Mouse (Mus musculus): Measurements from ENCODE around the gene Abhd14b. TPM values are rescaled to one million over a fixed set of nuclear protein-coding genes. Genes with fewer than 3 reads are reported as not detected.
A peak's percentile ranks its signal among the peaks of the same experiment; 100 is the strongest.

Abhd14b gene
- polyA plus RNA-seq, 2 experiments: 44.6 to 54.5 TPM

DNA sequence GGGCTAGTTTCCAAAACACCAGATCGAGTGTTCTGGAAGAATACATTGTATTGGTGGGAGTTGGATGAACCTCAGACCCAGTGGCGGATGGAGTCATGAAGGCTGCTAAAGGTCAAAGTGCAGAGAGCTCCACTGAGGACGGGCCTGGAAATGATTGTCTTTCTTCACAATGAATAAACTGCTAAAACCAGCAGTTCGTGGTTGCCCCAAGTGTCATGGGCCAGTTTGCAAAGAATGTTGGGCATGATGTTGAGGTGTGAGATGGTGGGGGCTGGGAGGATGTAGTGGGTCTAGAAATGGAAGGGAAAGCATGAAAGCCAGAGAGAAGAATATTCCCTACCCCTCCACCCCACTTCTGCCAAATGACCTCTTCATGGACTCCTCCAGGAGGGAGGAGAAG lies 2.4 kb upstream of the Abhd14b start:
- Histone ChIP-seq H3K9ac (ENCODE audit: low read depth, low read length, severe bottlenecking) (no peak overlapping the region), H3K27me3 (ENCODE audit: control insufficient read depth, insufficient read depth, low read length) (no peaks in the 10 kb centered on the region), H3K9me3 (ENCODE audit: control insufficient read depth, low read length) (no peaks in the 10 kb centered on the region), H3K4me2 (replicated peaks; ENCODE audit: low read depth, low read length, severe bottlenecking) (no peak overlapping the region), H3K4me1 (ENCODE audit: control insufficient read depth, insufficient read depth, low read length) (peaks cover 16% of the 10 kb centered on the region), H3K4me3 (replicated peaks; ENCODE audit: low read length) (no peak overlapping the region), H3K27ac (replicated peaks; ENCODE audit: low read depth, low read length) (no peak overlapping the region), H3K36me3 (ENCODE audit: control insufficient read depth, insufficient read depth, low read length) (peaks cover 5% of the 10 kb centered on the region; the same call in 1 of the 2 replicates)
- no peak for ATAC-seq (ENCODE audit: low FRiP score, low read depth)
- 78% methylated on average over 4 of the region's 4 CpGs for WGBS
- no peak for TF ChIP-seq POLR2A (IDR thresholded peaks at IDR 0.05; ENCODE audit: borderline replicate concordance, extremely low read depth, insufficient read depth, insufficient read length)
- no peak for DNase-seq (ENCODE audit: low spot score)

DNA sequence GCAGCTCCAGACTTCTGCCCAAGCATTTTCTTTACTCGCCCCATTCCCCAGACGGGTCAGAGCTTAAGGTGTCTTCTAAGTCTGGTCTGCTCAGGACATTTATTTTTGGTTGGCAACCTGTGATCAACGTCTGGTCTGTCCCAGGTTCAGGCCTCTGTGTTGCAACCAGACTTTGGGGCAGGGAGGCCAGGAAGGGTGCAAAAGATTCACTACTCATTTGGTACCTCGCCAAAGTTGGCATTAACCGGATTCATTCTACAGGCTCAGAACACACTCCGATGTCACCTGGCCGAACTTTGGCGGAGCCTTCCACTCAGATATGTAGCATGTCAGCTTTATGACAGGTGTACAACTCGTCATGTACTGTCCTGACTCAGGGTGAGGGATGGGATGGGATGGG lies 692 bp downstream of the Abhd14b start:
- Histone ChIP-seq H3K9ac (ENCODE audit: low read depth, low read length, severe bottlenecking) (peak overlapping the region; percentile 68), H3K4me2 (replicated peaks; ENCODE audit: low read depth, low read length, severe bottlenecking) (peak overlapping the region; percentile 86), H3K4me3 (replicated peaks; ENCODE audit: low read length) (peak overlapping the region; percentile 61), H3K27me3 (ENCODE audit: control insufficient read depth, insufficient read depth, low read length) (no peaks in the 10 kb centered on the region), H3K4me1 (ENCODE audit: control insufficient read depth, insufficient read depth, low read length) (peaks cover 39% of the 10 kb centered on the region), H3K27ac (replicated peaks; ENCODE audit: low read depth, low read length) (peak overlapping the region; percentile 69), H3K36me3 (ENCODE audit: control insufficient read depth, insufficient read depth, low read length) (no peaks in the 10 kb centered on the region), H3K9me3 (ENCODE audit: control insufficient read depth, low read length) (no peaks in the 10 kb centered on the region)
- 34% methylated on average over 9 of the region's 9 CpGs for whole genome bisulfite sequencing
- ATAC-seq (ENCODE audit: low FRiP score, low read depth): no peak
- TF ChIP-seq POLR2A (IDR thresholded peaks at IDR 0.05; ENCODE audit: borderline replicate concordance, extremely low read depth, insufficient read depth, insufficient read length): no peak
- no peak for DNase-seq (ENCODE audit: low spot score)

DNA sequence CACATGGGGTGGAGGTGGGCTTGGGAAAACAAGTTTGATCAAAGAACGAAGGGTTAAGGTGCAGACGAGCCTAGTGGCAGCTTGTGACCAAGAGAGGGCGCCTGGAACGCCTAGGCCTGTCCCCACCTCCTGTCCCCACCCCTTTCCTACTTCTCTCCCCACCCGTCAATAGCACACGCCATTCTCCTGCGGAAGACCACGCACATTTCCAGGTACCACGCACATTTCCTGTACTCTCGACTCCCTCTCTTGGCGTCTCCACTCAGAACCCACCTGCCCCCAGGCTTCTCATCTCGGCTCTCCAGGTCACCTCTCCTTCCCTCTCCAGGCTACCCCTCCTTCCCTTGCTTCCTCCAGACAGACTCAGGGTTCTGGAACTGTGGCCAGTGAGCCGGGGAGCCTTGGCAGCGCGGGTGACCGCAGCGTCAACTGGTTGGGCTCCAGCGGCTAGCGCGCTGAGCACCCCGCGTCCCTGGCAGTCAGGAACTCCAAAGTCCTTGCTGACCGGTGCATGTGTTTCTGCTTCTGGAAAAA lies 1.3 kb downstream of the Abhd14b start:
- Histone ChIP-seq H3K4me3 (replicated peaks; ENCODE audit: low read length) (peak overlapping the region; percentile 61), H3K36me3 (ENCODE audit: control insufficient read depth, insufficient read depth, low read length) (no peaks in the 10 kb centered on the region), H3K4me2 (replicated peaks; ENCODE audit: low read depth, low read length, severe bottlenecking) (peak overlapping the region; percentile 86), H3K27me3 (ENCODE audit: control insufficient read depth, insufficient read depth, low read length) (no peaks in the 10 kb centered on the region), H3K9me3 (ENCODE audit: control insufficient read depth, low read length) (no peaks in the 10 kb centered on the region), H3K4me1 (ENCODE audit: control insufficient read depth, insufficient read depth, low read length) (peaks cover 42% of the 10 kb centered on the region), H3K9ac (ENCODE audit: low read depth, low read length, severe bottlenecking) (peak overlapping the region; percentile 54), H3K27ac (replicated peaks; ENCODE audit: low read depth, low read length) (peak overlapping the region; percentile 69)
- peak; percentile 66 for ATAC-seq (ENCODE audit: low FRiP score, low read depth)
- WGBS: under 1% methylated on average over 23 of the region's 23 CpGs
- TF ChIP-seq POLR2A (IDR thresholded peaks at IDR 0.05; ENCODE audit: borderline replicate concordance, extremely low read depth, insufficient read depth, insufficient read length): no peak
- peak; percentile 87 for DNase-seq (ENCODE audit: low spot score)

DNA sequence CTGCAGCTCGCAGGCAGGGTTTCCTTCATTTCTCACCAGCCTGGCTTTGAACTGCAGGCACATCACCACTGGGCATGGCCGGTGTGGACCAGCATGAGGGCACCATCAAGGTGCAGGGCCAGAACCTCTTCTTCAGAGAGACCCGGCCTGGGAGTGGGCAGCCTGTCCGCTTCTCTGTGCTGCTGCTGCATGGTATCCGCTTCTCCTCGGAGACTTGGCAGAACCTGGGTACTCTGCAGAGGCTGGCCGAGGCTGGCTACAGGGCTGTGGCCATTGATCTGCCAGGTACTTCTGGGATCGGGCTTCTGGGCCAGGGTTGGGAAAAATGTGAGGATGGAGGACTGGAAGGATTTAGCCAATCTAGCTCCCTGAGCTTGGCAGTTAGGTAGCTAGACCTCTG lies 2.7 kb downstream of the Abhd14b start:
- H3K4me3 ChIP-seq (replicated peaks; ENCODE audit: low read length): no peak overlapping the region
- H3K9ac ChIP-seq (ENCODE audit: low read depth, low read length, severe bottlenecking): peak overlapping the region; percentile 25; the same call in 1 of the 2 replicates
- no peaks in the 10 kb centered on the region for H3K27me3 ChIP-seq (ENCODE audit: control insufficient read depth, insufficient read depth, low read length)
- H3K27ac ChIP-seq (replicated peaks; ENCODE audit: low read depth, low read length): 0 out of 2 replicates have a peak overlapping the region, but pooled peaks have one; percentile 28
- WGBS: 86% methylated on average over 8 of the region's 8 CpGs
- peaks cover 49% of the 10 kb centered on the region for H3K4me1 ChIP-seq (ENCODE audit: control insufficient read depth, insufficient read depth, low read length)
- H3K9me3 ChIP-seq (ENCODE audit: control insufficient read depth, low read length): no peaks in the 10 kb centered on the region
- ATAC-seq (ENCODE audit: low FRiP score, low read depth): no peak
- DNase-seq (ENCODE audit: low spot score): no peak
- H3K36me3 ChIP-seq (ENCODE audit: control insufficient read depth, insufficient read depth, low read length): no peaks in the 10 kb centered on the region
- no peak overlapping the region for H3K4me2 ChIP-seq (replicated peaks; ENCODE audit: low read depth, low read length, severe bottlenecking)
- TF ChIP-seq POLR2A (IDR thresholded peaks at IDR 0.05; ENCODE audit: borderline replicate concordance, extremely low read depth, insufficient read depth, insufficient read length): no peak

DNA sequence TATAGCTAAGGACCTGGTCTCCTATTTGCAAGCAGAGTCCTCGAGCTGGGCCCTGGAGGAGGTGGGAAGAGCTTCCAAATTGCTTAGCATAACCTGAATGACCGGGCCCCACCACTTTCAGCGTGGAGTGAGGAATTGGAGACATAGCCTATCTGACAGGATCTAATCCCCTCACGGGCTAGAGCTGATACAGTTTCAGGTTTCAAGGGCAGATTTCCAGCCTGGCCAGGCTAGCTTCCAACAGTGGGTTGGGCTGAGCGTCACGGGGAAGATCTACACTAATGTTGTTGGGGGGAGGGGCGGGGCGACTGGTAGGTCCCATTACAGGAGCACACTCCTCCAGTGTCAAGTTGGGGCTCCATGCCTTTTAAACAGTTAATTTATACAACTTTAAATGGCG lies 3.4 kb downstream of the Abhd14b start:
- H3K27me3 ChIP-seq (ENCODE audit: control insufficient read depth, insufficient read depth, low read length): no peaks in the 10 kb centered on the region
- H3K4me3 ChIP-seq (replicated peaks; ENCODE audit: low read length): no peak overlapping the region
- ATAC-seq (ENCODE audit: low FRiP score, low read depth) (no peak), DNase-seq (ENCODE audit: low spot score) (peak; percentile 85)
- H3K9me3 ChIP-seq (ENCODE audit: control insufficient read depth, low read length): no peaks in the 10 kb centered on the region
- 2% methylated on average over 9 of the region's 9 CpGs for WGBS
- no peak overlapping the region for H3K9ac ChIP-seq (ENCODE audit: low read depth, low read length, severe bottlenecking)
- no peaks in the 10 kb centered on the region for H3K36me3 ChIP-seq (ENCODE audit: control insufficient read depth, insufficient read depth, low read length)
- H3K4me2 ChIP-seq (replicated peaks; ENCODE audit: low read depth, low read length, severe bottlenecking): 0 out of 2 replicates have a peak overlapping the region, but pooled peaks have one; percentile 11
- H3K27ac ChIP-seq (replicated peaks; ENCODE audit: low read depth, low read length): 0 out of 2 replicates have a peak overlapping the region, but pooled peaks have one; percentile 28
- H3K4me1 ChIP-seq (ENCODE audit: control insufficient read depth, insufficient read depth, low read length): peaks cover 56% of the 10 kb centered on the region
- no peak for TF ChIP-seq POLR2A (IDR thresholded peaks at IDR 0.05; ENCODE audit: borderline replicate concordance, extremely low read depth, insufficient read depth, insufficient read length)
